Mouse (Mus musculus) thymus, postnatal 4 days (tissue): ENCODE results near the gene Cops4.

Experiments
- DNase-seq: peaks from one replicate; pipeline ENCODE4 v3.0.0; 2021

Cops4 gene

DNA sequence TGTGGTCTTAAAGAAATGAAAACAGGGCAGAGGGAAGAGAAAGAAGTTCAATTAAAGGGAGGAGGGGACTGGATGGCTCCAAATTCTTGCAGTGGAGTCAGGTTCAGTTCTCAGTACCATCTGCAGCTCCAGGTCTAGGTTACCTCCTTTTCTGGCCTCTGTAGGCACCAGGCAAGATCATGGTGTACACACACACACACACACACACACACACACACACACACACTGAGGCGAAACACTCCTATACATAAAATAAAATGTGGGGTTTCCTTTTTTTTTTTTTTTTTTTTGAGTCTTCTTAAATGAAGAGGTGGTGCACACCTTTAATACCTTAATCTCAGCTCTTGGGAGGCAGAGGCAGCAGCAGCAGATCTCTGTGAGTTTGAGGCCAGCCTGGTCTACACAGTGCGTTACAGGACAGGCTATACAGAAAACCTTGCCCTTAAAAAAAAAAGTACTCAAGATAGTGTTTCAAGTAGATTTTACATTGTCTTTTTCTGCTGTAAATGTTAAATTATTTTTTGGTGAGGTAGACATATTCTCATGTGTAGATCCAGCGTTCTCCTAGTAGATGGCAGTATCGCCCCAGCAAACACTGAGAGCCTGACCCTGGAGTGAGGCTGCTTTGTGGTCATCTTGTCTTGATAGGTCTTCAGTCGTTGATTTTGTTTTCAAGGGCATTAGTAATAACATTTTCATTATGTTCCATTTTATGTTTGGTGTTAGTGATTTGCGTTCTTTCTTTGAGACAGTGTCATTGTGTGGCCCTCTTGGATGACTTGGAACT is 28.4 kb downstream of the Cops4 start:
- DNase-seq, result peak; percentile 33

DNA sequence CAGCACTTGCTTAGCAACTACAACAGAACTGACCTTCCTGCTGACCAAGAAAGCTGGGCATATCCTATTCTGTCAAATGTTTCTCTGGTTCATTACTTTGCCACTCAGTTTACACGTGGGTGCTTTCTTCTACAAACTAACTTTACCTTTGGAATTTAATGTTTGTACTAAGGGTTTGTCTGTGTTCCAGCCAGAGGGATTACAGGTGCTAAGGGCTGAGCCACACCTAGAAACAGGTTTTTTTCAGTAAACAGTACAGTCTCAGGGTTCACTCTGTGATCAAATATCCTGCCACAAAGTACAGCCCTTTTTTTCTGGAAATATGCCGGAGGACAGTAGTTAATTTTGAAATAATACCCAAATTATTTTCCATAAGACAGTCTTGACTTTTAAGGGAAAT is 30.1 kb downstream of the Cops4 start:
- DNase-seq, result no peak

DNA sequence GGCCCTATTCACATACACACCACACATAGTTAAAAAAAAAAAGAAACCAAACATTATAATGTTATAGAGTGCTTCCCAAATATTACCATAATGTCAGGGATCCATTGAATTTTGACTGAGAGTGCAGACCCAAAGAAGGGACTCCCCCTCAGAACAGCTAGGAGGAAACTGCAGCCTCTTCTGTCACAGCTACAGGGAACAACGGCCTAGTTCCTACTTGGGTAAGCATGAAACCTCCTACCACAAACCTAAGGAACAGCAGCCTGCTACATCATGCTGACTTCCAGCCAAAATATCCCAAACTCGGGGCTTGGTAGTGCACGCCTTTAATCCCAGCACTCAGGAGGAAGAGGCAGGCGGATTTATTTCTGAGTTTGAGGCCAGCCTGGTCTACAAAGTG is 31.2 kb downstream of the Cops4 start:
- no peak for DNase-seq

DNA sequence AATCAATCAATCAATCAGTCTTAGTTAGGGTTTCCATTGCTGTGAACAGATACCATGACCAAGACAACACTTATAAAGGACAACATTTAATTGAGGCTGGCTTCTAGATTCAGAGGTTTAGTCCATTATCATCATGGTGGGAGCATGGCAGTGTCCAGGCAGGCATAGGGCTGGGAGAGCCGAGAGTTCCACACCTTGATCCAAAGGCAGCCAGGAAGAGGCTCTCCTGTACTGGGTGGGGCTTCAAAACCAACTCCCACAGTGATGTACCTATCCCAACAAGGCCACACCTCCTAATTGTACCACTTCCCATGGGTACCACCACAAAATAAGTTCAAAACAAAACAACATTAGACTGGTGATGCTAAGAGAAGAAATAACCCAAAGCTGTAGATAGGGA is 32.0 kb downstream of the Cops4 start:
- DNase-seq, result no peak

DNA sequence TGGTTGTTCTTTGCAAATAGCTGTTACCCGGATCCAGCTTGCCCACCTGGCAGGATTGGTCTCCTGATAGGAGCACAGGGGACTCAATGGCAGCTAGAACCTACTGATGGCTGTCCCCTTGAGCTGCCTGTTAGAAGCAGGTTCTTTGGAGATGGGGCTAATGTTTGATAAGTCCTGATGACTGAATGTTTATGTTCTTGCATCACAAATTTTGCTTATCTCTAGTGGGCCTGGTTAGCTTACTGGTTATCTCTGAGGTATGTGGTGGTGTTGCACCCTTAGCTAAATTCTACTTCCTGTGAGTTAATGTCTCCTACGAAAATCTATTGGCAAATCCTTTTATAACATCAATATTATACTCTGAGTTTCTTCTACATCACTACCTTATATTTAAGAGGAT is 33.8 kb downstream of the Cops4 start:
- DNase-seq, result no peak

DNA sequence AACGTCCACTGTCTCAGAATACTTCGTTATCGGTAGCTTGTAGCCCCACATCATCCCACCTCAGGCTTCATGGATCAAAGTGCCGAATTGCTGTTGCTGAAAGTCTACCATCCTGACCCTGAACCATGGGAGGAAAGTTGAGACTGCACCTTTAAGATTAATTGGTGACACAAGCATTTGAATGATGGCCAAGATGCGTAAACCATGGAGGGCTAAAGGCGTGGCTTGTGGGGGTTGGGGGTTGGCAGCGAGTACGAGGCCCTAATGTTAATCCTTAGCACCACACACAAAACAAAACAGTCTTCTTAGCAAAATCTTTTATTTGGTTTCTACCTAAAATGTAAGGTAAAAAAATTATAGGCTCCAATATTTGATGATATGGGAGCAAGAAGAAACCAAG is 35.3 kb downstream of the Cops4 start:
- DNase-seq, result no peak

DNA sequence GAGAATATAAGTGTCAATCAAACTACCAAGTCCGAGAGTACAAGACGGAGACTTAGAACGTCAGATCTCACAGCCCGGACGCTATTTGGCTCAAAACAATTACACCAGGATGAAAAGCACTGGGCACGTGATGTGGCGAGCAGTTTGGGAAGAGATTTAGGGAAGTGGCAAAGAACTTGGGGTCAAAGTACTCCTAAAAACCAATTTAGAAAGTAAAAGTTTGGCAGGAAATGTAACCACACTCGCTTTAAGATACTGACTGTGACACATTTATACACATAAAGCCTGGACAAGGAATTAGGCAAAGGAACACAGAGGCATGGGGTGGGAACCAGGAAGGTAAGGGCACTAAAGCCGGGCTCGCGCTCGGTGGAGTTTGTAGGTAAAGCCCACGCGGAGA is 38.9 kb downstream of the Cops4 start:
- no peak for DNase-seq

DNA sequence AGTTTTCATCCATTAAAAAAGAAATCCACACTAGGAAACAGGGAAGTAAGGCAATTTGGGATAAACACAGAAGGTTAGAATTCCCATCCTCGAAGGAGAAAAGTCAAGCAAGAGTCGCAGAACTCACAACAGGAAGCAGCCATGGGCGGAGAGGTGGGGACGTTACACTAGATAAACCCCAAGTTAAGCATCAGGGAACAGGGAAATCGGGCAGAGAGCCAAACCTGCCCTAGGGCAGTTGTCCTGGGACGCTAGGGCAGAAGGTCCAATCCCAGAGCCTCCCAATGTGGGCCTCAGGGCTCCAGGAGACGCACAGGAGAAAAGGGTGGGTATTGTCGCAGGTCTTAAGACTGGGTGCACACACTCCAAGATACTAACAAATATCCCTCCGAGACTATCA is 39.4 kb downstream of the Cops4 start:
- no peak for DNase-seq

DNA sequence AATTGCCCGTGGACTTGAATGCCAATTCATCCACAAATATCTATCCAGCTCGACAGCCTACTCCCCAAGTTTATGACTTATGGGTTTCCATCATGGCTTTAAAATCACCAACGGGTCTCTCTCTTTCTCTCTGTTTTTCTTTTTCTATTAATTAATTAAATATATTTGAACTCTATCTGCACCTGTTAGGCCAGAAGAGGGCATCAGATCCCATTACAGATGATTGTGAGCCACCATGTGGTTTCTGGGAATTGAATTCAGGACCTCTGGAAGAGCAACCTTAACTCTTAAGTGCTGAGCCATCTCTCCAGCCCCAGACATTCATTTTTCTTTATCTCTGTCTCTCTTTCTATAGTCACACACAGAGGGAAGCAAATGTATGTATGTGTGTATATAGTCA is 40.7 kb downstream of the Cops4 start:
- no peak for DNase-seq

DNA sequence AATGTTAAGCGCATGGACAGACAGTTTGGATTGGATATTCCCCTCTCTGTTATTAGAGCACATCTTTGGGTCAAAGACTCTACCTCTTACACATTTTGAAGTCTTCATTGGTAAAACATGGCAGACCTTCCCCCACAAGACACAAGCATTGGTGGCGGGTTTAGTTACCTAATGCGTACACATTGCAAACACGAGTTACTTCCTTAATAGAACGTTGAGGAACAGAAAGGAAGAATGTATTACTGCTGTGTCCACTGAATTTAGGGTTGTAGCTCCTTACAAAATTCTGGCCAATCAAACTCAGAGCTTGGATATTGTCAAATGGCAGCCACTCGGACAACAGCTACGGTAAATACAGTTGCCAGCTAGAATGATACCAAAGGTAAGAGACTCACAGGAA is 41.2 kb downstream of the Cops4 start:
- DNase-seq, result no peak

DNA sequence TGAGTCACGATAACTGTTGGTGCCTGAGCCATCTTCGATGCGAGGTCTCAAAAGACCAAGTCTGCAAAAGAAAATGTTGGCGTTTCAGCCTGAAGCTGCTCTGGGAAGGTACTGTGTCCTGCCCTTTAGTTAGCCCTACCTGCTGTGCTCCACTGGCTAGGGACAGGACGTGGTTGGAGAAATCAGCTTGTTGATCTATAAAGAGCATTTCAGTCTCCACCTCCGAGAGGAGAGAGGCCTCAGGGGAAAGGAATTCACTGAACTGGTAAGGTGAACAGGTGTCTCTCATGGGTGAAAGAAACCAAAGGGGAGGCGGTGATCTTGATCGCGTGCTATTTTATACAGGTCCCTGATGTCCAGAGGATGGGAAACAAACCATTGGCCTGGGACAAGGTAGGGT is 44.6 kb downstream of the Cops4 start:
- no peak for DNase-seq

DNA sequence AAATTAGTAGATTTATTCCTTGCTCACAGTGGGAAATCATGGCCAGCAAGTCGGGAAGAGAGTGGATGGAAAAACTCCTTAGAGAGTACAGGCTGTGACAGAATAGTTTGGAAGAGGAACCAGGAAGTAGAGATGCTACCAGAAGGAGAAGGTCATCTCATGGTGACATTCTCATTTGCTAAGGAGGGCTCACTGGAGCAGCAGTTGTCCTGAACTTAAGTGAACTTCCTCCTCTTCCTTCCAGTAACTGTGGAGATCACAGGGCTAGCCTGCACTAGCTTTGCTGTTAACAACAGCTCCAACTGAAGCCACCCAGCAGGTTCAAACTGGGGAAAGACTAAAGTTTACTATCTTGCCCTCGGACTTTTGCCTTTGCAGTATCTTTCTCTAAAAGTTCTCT is 48.7 kb downstream of the Cops4 start:
- DNase-seq, result no peak

DNA sequence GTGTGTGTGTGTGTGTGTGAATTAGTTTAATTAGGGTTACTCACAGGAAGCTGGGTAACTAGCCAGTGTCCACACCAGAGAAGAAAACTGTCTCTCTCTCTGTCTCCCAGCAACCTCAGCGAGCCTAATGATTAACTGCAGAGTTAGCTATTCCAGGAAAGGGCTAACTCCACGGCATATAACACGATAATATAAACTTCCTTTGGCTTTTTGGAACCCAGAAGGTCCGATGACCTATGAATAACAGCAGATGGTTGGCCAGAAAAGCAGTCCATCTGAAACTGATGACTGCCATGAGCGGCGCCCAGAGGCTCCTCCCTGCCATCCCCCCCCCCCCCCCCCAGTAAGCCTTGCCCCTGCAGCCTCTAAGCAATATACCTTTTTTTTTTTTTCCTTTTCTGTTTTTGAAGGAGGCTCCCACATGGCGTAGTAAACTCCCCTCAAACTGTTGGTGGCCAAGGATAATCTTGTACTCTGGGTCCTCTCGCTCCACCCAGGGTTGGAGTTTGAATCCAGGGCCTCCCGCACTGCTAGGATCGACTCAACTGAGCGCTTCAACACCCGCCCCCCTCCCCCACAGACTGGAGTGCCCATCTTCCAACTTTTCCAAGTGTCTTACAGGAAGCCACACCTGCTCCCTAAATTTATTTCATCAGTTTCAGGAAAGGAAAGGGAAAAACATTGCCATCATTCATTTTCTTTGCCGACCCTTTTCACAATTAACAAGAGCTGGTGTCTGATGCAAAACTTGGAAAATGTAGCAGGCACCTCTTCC is 49.3 kb downstream of the Cops4 start:
- no peak for DNase-seq

DNA sequence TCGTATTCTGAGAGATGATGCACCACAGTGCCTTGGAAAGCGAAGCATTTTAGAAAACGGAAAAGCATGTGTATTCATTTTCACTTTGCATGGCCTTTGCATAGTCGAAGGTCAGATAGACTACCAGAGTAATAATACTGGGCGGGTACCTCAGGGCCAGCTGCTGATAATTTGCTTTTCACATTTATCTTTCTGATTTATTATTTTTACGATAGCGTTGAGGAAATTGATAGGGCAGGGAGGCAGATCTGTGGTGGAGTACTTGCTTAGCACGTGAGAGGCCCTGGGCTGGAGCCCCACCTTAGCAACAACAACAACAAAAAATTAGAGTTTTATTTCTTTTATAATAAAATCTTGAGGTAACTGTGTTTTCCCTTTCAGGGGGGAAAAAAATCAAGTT is 50.1 kb downstream of the Cops4 start:
- no peak for DNase-seq

DNA sequence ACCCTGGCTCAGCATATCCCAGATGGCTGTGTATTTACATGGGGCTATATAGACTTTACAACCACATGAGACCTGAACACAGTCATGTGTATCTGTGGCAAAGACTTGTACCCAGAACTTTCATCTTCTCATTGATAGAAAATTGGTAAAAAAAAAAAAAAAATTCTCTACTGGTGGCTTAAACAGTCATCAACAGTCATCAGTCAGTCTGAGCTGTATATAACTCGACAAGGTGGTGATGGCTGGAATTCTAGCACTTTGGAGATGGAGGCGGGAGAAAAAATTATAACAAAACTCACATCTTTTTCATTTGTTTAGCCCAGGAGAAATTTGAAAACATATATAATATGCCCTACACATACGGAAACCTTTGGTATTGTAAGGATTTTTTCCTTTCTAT is 50.7 kb downstream of the Cops4 start:
- DNase-seq, result no peak

DNA sequence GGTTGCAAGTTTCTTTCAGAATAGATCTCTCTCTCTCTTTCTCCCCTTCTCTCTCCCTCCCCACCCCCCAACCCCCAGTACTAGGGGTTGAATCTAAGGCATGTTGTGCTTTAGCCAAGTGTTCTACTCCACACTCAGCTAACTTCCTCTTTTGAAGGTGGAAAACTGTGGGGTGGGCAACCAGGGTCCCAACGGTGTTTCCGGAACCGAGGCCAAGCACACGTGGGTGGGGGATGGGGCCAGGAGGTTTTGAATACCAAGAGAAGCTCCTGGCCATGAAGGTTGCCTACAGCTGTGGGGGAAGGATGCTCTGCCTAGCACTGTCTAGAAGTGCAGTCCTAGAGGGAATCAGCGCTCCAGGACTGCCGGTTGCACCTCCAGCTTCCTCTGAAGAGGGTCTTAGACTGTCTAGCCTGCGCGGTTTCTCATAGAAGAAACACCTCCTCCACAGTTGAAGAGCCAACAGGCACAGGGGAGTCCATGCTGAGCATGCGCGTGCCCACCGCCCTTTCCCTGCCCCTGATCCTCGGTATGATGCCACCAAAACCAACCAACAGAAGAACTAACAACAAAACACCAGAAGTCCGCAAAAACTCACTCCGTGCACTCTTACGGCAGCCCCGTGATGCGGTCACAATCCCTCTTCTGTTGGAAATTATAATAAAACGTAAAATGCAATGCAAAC is 51.3 kb downstream of the Cops4 start:
- peak; percentile 55 for DNase-seq

DNA sequence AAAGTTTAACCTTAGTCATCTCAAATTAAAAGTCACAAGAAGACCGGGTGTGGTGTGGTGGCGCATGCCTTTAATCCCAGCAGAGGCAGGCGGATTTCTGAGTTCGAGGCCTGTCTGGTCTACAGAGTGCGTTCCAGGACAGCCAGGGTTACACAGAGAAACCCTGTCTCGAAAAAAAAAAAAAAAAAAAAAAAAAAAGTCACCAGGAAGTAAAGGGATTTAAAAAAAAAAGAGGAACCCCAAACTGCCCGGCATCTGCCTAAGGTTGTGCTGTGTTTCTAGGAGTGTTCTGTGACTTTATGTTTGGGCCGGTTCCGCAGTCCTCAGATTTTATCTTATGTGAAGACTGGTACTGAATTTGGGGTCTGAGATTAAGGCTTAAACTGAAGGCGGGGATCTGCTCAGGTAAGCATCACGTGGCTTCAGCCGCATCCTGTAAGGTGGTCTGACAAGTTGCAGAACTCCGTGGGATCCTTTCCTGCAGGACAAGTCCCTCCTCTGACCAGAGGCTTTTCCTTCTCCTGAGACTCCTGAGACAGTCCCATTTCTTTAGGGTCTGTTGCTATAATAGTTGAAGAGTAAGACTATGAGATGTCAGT is 52.0 kb downstream of the Cops4 start:
- DNase-seq, result no peak

DNA sequence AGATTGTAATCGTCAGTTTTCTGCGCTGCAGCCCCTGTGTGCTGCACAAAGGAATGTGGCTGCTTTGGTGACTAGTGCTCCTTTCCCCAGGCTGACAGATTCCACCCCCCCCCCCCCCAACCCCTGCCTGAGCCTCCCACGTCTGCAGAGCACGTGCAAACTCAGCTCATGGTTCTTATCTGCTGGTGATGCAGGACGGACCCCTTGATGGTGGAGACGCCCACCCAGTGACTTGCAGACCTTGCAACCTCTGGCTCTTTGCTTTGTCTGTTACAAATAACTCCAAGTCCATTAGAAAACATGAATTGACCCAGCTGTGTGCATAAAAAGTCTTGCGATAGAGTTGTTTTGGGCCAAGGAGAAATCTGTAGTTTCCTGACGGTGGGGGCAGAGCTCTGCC is 52.6 kb downstream of the Cops4 start:
- DNase-seq, result no peak

DNA sequence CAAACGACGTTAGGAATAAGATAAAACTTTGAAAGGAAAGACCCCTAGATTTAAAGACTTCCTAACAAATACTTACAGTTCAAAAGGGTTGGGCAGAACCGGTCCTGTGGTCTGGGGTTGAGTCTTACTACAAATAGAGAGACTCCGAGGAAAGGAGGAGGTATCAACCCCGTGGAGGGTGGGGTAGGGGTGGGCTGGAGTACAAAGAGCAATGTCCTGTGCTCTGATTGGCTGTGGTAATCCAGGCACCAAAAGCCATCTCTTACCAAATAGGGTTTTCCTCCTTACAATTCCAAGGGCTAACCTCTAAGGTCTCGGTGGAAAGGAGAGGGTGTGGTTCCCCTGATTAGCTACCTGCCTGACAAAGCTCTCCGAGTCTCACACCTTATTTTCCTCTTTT is 54.0 kb downstream of the Cops4 start, which contains the start of gene Plac8:
Gene Plac8, minus strand, starts transcription at position 177 of the 400 bp plus-strand sequence.
- no peak for DNase-seq

DNA sequence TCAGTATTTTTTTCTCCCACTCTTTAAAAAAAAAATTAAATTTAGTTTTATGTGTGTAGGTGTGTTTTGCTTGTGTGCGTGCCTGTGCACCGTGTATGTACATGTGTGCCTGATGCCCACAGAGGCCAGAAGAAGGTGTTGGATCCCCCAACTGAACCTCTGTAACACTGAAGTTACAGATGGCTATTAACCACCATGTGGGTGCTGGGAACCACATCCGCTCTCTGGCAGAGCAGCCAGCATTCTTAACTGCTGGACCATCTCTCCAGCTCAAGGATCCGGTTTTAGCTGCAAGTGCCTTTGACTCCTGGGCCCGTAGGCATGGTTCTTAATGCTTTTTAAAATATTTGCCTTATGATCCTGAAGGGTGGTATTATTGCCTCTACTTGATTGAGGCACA is 55.1 kb downstream of the Cops4 start:
- DNase-seq, result peak; percentile 34

DNA sequence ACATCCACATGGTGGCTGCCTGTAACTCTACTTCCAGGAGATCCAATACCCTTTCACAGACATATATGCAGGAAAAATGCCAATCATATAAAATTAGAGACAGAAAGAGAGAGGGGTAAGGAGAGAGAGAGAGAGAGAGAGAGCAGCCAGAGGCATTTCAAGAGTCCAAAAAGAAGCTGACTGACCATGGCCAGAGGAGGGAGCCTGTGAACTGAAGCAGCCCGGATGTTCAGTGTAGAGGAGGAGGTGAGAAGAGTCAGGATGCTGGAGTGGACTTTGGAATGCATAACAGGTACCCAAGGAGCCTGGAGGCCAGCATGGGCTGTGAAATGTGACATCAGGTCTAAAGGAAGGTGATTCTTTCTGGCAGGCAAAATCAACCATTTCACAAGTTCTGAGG is 56.7 kb downstream of the Cops4 start:
- DNase-seq, result no peak

DNA sequence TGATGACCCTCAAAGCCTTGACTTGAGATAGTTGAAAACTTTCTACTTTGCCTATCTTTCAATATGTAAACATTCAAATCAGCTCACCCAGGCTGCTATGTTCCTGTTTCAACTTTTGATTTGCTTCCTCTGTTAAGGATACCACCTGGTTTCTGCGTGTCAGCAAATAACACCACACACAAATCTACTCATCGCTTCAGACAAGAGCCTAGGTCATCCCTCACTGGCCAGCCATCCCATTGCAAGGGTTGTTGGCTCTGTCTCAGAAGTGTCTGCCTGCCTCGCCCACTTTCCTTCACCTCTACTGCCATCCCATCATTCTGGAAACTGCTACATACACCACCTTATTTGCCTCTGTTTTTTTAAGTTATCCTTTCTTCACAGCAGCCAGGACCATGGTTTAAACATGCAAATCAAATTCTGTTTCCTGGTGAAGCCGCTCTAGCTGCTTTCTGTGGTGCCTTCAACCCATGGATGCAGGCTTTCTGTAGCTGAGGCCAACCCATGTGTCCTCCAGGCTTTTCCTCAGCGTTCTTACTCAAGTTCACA is 60.8 kb downstream of the Cops4 start:
- DNase-seq, result no peak
